Mouse (Mus musculus): ENCODE measurements around the gene E130208F15Rik.

Gene E130208F15Rik

DNA sequence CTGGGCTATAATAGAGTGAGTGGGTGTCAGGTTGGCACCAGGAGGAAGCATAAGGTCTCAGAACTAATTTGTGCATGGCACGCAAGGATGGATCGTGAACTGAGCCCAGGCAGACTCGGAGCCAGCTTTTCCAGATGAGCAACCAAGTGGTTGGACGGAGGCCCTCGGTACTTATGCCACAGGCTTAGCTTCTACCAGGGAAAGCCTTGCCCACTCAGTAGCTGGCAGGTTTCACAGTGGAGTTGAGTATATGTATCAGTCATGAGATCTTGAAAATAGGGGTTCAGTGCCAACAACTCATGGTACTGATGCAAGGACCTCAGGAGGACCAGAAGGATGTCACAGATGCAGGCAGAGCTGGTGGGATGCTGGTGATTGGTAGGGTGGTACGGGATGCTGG lies 14.1 kb downstream of the E130208F15Rik start:
- DNase-seq (ENCODE audit: low read depth): no peak

DNA sequence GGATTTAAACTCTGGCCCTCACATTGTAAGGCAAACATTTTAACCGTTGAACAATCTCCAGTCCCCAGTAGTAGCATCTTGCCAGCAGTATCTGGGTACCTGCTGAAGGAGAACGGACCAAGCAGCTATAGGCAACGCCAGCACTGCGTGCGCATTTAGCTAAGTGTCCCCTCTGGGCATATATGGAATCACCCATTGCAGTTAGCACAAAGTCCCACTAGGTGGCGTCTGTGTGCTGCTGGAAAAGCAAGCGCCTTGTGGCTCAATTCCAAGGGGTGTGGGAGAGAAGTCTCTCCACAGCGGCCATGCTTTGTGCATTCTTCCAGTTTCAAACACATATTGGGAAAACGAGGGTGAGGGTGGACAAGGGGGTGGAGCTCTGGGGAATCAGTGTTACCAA lies 14.8 kb downstream of the E130208F15Rik start:
- peak; percentile 90 for DNase-seq (ENCODE audit: low read depth)

DNA sequence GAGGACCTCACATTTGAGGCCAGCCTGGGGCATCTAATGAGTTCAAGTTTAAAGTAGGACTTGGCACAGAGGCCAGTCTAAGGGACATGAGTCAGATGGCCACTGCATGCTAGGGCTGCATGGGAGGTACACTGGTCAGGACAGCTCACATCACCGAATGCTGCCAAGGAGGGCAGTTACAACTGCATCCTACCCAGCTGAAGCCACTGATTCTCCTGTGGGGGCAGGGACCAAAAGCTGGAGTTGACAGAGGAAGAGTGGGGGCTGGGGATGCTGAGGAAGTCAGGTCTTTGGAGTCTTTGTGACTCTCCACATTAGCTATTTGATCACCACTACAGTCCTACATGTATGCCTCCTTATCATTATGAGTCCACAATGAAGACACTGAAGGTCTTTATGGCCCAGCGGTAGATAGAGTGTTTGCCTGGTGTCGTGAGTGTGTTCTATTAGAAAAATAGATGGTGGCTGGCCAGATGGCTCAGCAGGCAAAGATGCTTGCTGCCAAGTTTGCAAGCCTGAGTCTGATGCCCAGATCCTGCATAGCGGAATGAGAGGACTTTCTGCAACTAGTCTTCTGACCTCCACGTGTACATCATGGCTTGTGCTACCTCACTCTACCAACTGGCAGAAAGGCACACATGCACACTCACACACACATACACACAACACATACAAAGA lies 18.0 kb downstream of the E130208F15Rik start:
- no peak for DNase-seq (ENCODE audit: low read depth)

- peak; percentile 60 for DNase-seq (ENCODE audit: low read depth)
Measured at GRCm38 (mm10) chr7:30346635-30347379, 25.3 kb downstream of the E130208F15Rik start.

- DNase-seq (ENCODE audit: low read depth): peak; percentile 65
Measured at GRCm38 (mm10) chr7:30347828-30348227, 26.3 kb downstream of the E130208F15Rik start.

DNA sequence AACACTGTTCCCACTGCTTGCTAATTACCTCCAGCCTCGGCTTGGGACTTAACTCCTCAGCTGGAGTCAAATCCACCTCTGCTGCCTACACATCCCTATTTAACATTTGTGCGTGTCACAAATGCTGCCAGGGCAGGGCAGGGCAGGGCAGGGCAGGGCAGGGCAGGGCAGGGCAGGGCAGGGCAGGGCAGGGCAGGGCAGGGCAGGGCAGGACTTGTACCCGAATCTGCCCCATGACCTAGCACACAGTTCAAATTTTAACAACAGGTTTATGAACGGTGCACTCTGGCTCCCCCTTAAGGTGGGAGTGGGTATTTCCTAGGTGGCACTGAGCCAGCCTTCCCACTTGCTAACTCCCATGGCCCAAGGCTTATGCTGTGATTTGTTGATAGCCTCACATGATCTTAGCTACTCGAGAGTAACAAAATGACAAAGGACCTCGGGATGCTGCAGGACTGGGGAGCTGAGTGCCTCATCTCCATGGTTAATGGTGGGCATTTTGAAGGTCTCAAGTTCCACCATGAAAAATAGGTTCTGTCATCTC lies 31.8 kb downstream of the E130208F15Rik start:
- DNase-seq (ENCODE audit: low read depth): peak; percentile 68

DNA sequence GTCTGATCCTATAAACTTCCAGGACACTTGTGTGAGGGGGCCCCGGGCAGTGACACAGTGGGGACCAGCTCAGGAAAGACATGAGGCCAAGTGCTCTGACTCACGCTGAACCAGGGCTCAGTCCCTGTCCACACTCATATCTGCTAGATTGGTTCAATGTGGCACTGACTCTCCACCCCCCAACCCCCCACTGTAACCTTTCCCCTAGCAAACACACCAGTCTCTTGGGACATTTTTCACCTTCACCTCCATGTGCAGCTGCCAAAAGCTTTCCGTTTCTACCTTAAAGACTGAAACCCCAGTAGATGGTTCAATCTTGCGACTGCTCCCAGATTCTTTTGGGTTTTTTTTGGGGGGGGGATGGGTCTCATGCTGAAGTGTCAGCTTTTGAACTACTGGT lies 32.5 kb downstream of the E130208F15Rik start:
- DNase-seq (ENCODE audit: low read depth): no peak

DNA sequence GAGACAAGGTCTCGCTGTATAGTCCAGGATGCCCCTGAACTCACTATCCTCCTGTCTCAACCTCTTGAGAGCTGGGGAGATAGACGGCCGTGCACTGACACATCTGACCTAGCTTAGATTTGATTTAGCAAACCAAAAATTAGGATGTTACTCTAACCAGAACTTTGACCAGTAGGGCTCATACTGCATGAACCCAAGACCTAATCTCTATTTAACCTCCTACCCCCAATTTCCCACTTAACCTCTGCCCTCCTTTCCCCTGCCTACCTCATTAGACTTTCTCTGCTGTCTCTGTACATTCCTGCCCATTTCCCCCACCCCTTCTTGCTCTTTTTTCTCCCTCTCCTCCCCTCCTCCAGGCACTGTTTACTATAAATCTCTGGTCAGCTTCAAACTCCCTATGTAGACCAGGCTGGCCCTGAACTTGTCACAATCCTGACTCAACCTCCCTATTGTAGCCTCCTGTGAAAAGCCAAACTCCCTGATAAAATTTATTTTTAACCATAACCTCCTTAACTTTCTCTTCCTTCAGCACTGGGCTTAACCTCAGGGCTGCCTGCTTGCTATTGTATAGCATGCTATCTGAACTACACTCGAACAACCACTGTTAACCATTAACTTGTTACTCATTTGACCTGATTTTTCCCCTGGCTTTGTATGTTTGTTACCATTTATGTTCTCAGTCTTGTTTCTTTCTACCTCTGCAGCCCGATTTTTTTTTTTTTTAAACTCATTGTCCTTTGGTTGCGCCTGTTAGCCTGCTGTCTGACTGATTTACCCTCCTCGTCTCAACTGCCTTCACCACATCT lies 37.0 kb downstream of the E130208F15Rik start:
- DNase-seq (ENCODE audit: low read depth): no peak

GRCm38 (mm10) chr7:30359276-30359865 lies 37.8 kb downstream of the E130208F15Rik start:
- no peak for DNase-seq (ENCODE audit: low read depth)

DNA sequence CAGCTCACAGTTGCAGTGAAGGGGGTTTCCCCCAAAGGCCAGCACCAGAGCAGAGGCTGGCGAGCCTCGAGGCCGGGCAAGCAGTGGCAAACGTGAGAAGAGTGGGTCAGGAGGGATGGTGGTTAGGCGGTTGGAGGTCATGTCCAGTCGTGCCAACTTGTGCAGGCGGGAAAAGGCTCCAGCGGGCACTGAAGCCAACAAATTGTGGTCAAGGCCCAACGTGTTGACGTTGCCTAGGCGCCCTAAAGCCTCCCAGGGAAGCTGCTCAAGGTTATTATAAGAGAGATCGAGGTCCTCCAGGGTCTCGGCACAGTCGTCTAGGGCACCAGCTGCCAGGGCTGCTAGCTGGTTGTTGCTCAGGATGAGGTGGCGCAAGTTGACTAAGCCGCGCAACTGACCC lies 38.5 kb downstream of the E130208F15Rik start:
- no peak for DNase-seq (ENCODE audit: low read depth)

DNA sequence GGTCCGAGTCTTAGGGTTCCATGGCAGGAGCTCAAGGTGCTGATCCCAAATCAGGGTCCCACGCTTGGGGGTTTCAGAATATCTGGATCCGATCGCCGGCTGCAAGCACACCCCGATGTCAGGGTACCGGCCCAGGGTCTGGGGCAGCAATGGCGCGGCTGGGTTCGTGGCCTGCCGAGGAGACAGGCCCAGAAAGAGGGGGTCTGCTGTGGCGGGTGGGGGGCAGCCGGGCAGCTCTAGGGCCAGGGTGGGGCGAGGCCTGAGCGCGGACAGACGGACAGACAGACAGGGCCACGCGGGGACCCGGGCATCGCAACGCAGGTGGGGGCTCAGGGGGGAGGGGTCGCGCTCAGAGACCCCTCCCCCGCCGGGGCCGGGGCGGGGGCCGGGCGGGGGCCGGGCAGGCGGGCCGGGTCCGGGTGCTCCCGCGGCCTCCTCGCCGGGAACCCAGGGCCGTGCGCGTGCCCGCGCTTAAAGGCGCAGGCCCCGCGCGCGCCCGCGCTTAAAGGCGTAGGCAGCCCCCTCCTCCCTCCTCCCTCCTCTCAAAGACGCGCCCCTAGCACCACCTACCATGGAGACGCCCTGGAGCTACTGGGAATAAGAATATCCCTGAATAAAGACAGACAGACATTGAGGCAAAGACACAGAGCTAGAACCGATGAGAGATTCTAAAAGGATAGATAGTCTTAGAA lies 41.3 kb downstream of the E130208F15Rik start, which contains the start of gene Lrfn3:
Gene Lrfn3, minus strand, starts transcription at position 121 of the 692 bp plus-strand sequence.
- DNase-seq (ENCODE audit: low read depth): no peak

- DNase-seq (ENCODE audit: low read depth): no peak
Measured at GRCm38 (mm10) chr7:30363344-30363738, 41.8 kb downstream of the E130208F15Rik start.

DNA sequence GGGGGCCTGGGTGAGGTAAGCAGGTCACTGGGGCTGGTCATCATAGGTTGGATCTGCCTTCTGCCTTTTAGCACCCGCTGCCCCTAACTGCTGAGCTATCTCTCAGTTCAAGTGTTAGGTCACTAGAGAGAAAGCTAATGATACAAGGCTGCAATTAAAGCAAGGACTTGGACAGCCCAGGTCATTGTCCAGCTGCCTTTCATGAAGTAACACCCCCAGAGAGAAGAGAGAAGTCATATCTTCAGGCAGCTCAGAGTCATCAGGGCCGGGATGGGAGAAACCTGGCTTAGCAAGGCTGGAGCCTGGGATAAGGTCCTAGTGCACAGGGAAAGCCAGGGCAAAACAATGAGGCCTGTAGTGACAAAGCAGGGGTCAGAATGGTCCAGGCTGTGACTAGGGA lies 45.9 kb downstream of the E130208F15Rik start:
- no peak for DNase-seq (ENCODE audit: low read depth)

Data from 416B (cell line).